Mouse (Mus musculus) spleen, adult 2 months (tissue): ENCODE measurements around the gene Atg4d. TPM values are rescaled to one million over a fixed set of nuclear protein-coding genes. Genes with fewer than 3 reads are reported as not detected.
"Not testable (repeated sequence)": the region's sequence is repeated elsewhere in the genome, so short reads cannot be mapped to it uniquely, and the experiment has no call there.

Experiments
- DNase-seq, 2 experiments: peaks; one replicate each; pipeline versions ENCODE4 v3.0.0 to v3.0.0-alpha.2; 2012 to 2021; ENCODE audit warnings: low spot score in 2 of 2, low read depth in 1 of 2
- H3K27ac ChIP-seq: fragments of 200-500 bp; 2 replicates; pipeline ENCODE4 v1.5.1; 2012; ENCODE audit warnings: low read length, inconsistent platforms; ENCODE audit not compliant: insufficient read depth
- H3K27me3 ChIP-seq: fragments of 200-500 bp; 2 replicates; pipeline ENCODE4 v1.6.1; 2012; ENCODE audit warnings: mild to moderate bottlenecking, moderate library complexity, low read length, inconsistent platforms; ENCODE audit not compliant: control insufficient read depth, insufficient read depth
- H3K36me3 ChIP-seq: fragments of 200-500 bp; 2 replicates; pipeline ENCODE4 v1.6.1; 2012; ENCODE audit warnings: mild to moderate bottlenecking, low read length, inconsistent platforms; ENCODE audit not compliant: control insufficient read depth, insufficient read depth
- H3K4me1 ChIP-seq: fragments of 200-500 bp; 2 replicates; pipeline ENCODE4 v1.6.1; 2011; ENCODE audit warnings: inconsistent platforms; ENCODE audit not compliant: control insufficient read depth, insufficient read depth, insufficient read length
- H3K4me3 ChIP-seq: fragments of 200-500 bp; 2 replicates; pipeline ENCODE4 v1.5.1; 2011; ENCODE audit warnings: mild to moderate bottlenecking, inconsistent platforms; ENCODE audit not compliant: insufficient read depth, insufficient read length; ENCODE audit errors: extremely low read depth
- CTCF ChIP-seq: fragments of 200-500 bp; IDR thresholded peaks from 2 replicates; pipeline ENCODE4 v1.5.1; 2011; ENCODE audit warnings: mild to moderate bottlenecking, inconsistent platforms; ENCODE audit not compliant: insufficient read depth, insufficient read length, insufficient replicate concordance; ENCODE audit errors: extremely low read depth
- POLR2A ChIP-seq: fragments of 200-500 bp; IDR thresholded peaks from 2 replicates; pipeline ENCODE4 v1.6.1; 2011; ENCODE audit warnings: low read depth, low read length, inconsistent platforms
- WGBS: fragments of 180-500 bp; shearing (Covaris S2); methylation state at CpG from one replicate; pipeline ENCODE4 v1.1.7; 2018; 5-methylcytosine and 5-hydroxymethylcytosine counted together
- polyA plus RNA-seq: library from polyadenylated mRNA; depleted of rRNA; stranded (reverse); fragments of >200 nt; gene quantifications from 2 replicates; pipeline ENCODE4 v1.2.3, GENCODE M21; 2012

Gene Atg4d
- polyA plus RNA-seq, 1 experiment, result 44.8 TPM

GRCm38 (mm10) chr9:21261831-21262230 is 3.3 kb upstream of the Atg4d start:
- no peak for DNase-seq
- Histone ChIP-seq H3K4me1 (peaks cover 24% of the 10 kb centered on the region; the same call in 1 of the 2 replicates), H3K27ac (no peak overlapping the region), H3K36me3 (peaks cover 2% of the 10 kb centered on the region; the same call in 1 of the 2 replicates), H3K27me3 (no peaks in the 10 kb centered on the region), H3K4me3 (no peak overlapping the region)
- WGBS, result 8% methylated on average over 2 of the region's 2 CpGs
- TF ChIP-seq CTCF (no peak), POLR2A (no peak)

- H3K36me3 ChIP-seq, result peaks cover 15% of the 10 kb centered on the region
- H3K27ac ChIP-seq, result peak overlapping the region; percentile 74
- peaks cover 24% of the 10 kb centered on the region; the same call in 1 of the 2 replicates for H3K4me1 ChIP-seq
- no peaks in the 10 kb centered on the region for H3K27me3 ChIP-seq
- no peak for DNase-seq
- peak overlapping the region; percentile 44 for H3K4me3 ChIP-seq
- TF ChIP-seq CTCF (no peak), POLR2A (no peak)
- 32% methylated on average over 17 of the region's 17 CpGs for WGBS
Observed at GRCm38 (mm10) chr9:21264272-21264999, 657 bp upstream of the Atg4d start.

GRCm38 (mm10) chr9:21265611-21266010 is 518 bp downstream of the Atg4d start:
- H3K27me3 ChIP-seq, result no peaks in the 10 kb centered on the region
- TF ChIP-seq CTCF, result no peak
- TF ChIP-seq POLR2A, result no peak
- peaks cover 21% of the 10 kb centered on the region for H3K36me3 ChIP-seq
- WGBS, result 8% methylated on average over 11 of the region's 11 CpGs
- peaks cover 21% of the 10 kb centered on the region; the same call in 1 of the 2 replicates for H3K4me1 ChIP-seq
- DNase-seq, result no peak
- peak overlapping the region; percentile 63; the same call in 1 of the 2 replicates for H3K27ac ChIP-seq
- peak overlapping the region; percentile 77 for H3K4me3 ChIP-seq

DNA sequence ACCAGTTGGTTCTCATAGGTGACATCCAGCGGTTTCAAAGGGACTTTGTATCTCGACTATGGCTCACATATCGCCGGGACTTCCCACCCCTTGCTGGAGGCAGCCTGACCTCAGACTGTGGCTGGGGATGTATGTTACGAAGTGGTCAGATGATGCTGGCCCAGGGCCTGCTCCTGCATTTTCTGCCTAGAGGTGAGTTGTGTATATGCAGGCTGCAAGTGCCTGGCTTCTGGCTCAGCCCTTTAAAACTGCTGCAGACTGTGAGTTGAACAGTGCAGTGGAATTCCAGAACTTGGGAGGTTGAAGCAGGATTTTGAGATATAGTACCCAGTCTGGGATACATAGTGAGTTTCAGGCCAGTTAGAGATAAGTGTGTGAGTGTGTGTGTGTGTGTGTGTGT is 1.8 kb downstream of the Atg4d start:
- Histone ChIP-seq H3K27ac (no peak overlapping the region), H3K4me1 (peaks cover 11% of the 10 kb centered on the region; the same call in 1 of the 2 replicates), H3K4me3 (no peak overlapping the region), H3K36me3 (peaks cover 31% of the 10 kb centered on the region), H3K27me3 (no peaks in the 10 kb centered on the region)
- DNase-seq, result no peak
- 90% methylated on average over 5 of the region's 5 CpGs for WGBS
- TF ChIP-seq CTCF, result no peak
- TF ChIP-seq POLR2A, result no peak

GRCm38 (mm10) chr9:21268305-21268704 is 3.2 kb downstream of the Atg4d start:
- H3K27me3 ChIP-seq, result no peaks in the 10 kb centered on the region
- WGBS, result 94% methylated on average over 16 of the region's 16 CpGs
- H3K27ac ChIP-seq, result no peak overlapping the region
- TF ChIP-seq POLR2A, result no peak
- TF ChIP-seq CTCF, result no peak
- H3K36me3 ChIP-seq, result peaks cover 43% of the 10 kb centered on the region
- DNase-seq, result no peak
- H3K4me1 ChIP-seq, result peaks cover 9% of the 10 kb centered on the region; the same call in 1 of the 2 replicates
- no peak overlapping the region for H3K4me3 ChIP-seq

DNA sequence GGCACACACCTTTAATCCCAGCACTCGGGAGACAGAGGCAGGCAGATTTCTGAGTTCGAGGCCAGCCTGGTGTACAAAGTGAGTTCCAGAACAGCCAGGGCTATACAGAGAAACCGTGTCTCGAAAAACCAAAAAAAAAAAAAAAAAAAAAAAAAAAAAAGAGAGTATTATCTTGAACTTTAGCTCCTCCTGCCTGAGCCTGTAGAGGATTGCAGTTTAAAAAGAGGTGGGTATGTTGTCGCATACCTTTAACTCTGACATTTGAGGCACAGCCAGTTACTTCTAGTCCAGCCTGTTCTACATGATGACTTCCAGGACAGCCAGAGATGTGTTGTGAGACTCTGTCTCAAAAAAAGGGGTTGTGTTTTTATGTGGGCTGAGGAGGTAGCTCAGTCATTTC is 4.5 kb downstream of the Atg4d start:
- DNase-seq, H3K27me3 ChIP-seq, H3K4me3 ChIP-seq, H3K27ac ChIP-seq, H3K4me1 ChIP-seq: not testable (repeated sequence)
- H3K36me3 ChIP-seq, result peaks cover 49% of the 10 kb centered on the region
- 62% methylated on average over 5 of the region's 5 CpGs for WGBS

DNA sequence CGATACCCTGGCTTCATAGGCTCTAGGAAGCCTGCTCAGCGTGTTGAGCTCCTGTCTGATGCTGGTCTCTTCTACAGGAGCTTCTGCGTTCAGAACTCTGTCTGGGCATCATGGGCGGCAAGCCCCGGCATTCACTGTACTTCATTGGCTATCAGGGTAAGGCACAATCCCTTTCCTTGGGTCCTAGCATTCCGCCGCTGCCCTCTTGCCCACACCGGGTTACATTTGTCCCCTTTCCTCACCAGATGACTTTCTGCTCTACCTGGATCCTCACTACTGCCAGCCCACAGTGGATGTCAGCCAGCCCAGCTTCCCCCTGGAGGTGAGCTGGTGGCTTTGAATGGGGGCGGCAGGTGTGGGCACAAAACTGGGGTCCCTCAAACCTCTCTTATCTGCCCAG is 7.3 kb downstream of the Atg4d start:
- TF ChIP-seq CTCF, result no peak
- H3K4me3 ChIP-seq, result no peak overlapping the region
- 92% methylated on average over 9 of the region's 9 CpGs for WGBS
- H3K36me3 ChIP-seq, result peaks cover 66% of the 10 kb centered on the region
- DNase-seq, result no peak
- no peaks in the 10 kb centered on the region for H3K27me3 ChIP-seq
- no peak overlapping the region for H3K27ac ChIP-seq
- no peaks in the 10 kb centered on the region for H3K4me1 ChIP-seq
